Mouse (Mus musculus) fibroblast of lung, adult 2 months (primary cell): ENCODE measurements at regions not wholly inside any gene's neighbourhood (a gene's known extent, or its start where the extent isn't known, plus 50 kb on each side); places are given as distances from the start of the nearest gene placed in this dataset.
"Not testable (repeated sequence)": the region's sequence is repeated elsewhere in the genome, so short reads cannot be mapped to it uniquely, and the experiment has no call there.

Experiments used
- DNase-seq: peaks from one replicate; pipeline ENCODE4 v3.0.0-alpha.2; 2011; ENCODE audit warnings: low read depth

- DNase-seq: no peak
These were observed 748.0 kb upstream of the Epha7 start for GRCm38 (mm10) chr4:28064935-28065334.

- DNase-seq: no peak
These were observed 747.1 kb upstream of the Epha7 start for GRCm38 (mm10) chr4:28065828-28066227.

GRCm38 (mm10) chr4:28079030-28079429, 733.9 kb upstream of the Epha7 start:
- no peak for DNase-seq

GRCm38 (mm10) chr4:28092854-28093253, 720.1 kb upstream of the Epha7 start:
- DNase-seq: no peak

- no peak for DNase-seq
These were observed 669.8 kb upstream of the Epha7 start for GRCm38 (mm10) chr4:28143165-28143564.

- DNase-seq: no peak
These were observed 657.8 kb upstream of the Epha7 start for GRCm38 (mm10) chr4:28155116-28155515.

GRCm38 (mm10) chr4:28176771-28177170, 636.2 kb upstream of the Epha7 start:
- peak; percentile 57 for DNase-seq

GRCm38 (mm10) chr4:28190861-28191260, 622.1 kb upstream of the Epha7 start:
- no peak for DNase-seq

GRCm38 (mm10) chr4:28227594-28228208, 585.2 kb upstream of the Epha7 start:
- DNase-seq: no peak

GRCm38 (mm10) chr4:28235516-28235915, 577.4 kb upstream of the Epha7 start:
- DNase-seq: not testable (repeated sequence)

- DNase-seq: no peak
These were observed 570.7 kb upstream of the Epha7 start for GRCm38 (mm10) chr4:28242272-28242671.
